Mouse (Mus musculus): ENCODE measurements around the gene Ccdc177. TPM values are rescaled to one million over a fixed set of nuclear protein-coding genes. Genes with fewer than 3 reads are reported as not detected.
A peak's percentile ranks its signal among the peaks of the same experiment; 100 is the strongest.

The Ccdc177 gene
- total and polyA plus RNA-seq, 3 experiments: not detected

DNA sequence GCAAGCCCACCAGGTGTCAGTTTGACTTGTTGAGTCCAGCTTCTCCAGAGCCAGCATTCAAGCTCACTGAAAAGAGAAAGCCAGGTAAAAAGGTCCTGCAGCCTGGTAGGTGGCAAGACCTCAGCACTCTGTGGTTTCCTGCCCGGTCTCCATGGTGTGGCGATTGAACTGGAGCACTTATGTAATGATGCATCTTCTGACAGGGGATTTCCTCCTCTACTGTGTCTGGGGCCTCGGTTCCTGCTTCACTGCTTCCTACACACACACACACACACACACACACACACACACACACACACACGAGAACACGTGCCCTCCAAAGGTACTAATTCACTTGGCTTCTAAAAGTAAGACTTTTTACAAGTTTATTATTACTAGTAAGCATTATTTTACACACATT lies 32.4 kb upstream of the Ccdc177 start (continued):
- TF ChIP-seq KAT2A (IDR thresholded peaks at IDR 0.05; ENCODE audit: insufficient replicate concordance, low read length) (no peak), JUN (IDR thresholded peaks at IDR 0.05; ENCODE audit: insufficient read depth, low read depth, low read length) (peak; percentile 47; the same call in 1 of the 2 replicates), NELFE (IDR thresholded peaks at IDR 0.05; ENCODE audit: low read depth, low read length) (no peak), ZNF384 (IDR thresholded peaks at IDR 0.05; ENCODE audit: low read depth, low read length) (no peak), POLR2AphosphoS2 (IDR thresholded peaks at IDR 0.05; ENCODE audit: low read depth, low read length) (no peak), USF1 (IDR thresholded peaks at IDR 0.05; ENCODE audit: low read depth, low read length) (peak; percentile 66)

DNA sequence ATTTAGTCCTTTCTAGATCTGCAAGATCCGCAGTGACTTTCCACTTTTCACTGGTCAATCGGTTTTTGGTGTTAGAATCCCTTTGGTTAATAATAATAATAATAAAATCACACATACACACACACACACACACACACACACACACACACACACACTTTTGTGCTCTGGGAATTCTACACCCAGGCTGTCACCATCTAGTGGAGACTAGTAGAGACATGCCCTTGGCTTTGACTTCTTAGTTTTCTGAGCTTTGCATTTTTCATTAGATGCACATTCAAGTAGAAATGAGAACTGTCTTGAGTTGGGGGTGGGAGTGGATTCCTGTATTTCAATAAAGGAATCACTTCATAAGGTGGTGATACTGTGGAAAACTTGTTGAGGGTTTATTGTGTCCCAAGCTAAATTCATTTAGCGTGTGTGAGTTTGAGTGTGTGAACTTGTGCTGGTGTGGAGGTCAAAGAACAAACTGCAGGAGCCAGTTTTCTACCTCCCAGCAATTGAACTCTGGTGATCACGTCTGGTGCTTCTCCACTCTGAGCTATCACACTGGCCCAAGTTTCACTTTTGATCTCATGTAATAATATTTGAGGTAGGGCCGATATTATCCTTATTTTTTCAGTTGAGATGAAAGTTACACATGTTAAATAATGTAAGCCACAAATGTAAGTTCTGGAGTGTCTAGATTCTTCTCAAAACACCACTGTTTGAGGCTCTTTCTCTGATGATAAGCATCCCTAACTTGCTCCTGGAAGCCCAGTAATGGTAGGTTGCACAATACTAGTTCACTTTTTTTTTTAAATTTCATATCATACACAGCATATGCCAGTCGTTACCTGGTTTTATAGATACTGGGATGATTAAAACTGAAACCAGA lies 31.3 kb upstream of the Ccdc177 start:
- peak overlapping the region; percentile 66 to 98 (median 89) for H3K4me3 ChIP-seq (replicated peaks in 1 of 3; ENCODE audit: low read depth in 2 of 3, low read length in 2 of 3, poor library complexity in 1 of 3)
- dilution Hi-C loops (cut with MboI; ENCODE audit: extremely low pct_ligation_motif_present, extremely low pct_unique_long_range_greater_than_20kb, low sequenced_read_pairs): no loop called here
- in situ Hi-C loops (cut with MboI; ENCODE audit: low pct_ligation_motif_present, low pct_unique_long_range_greater_than_20kb, low sequenced_read_pairs): no loop called here
- peak overlapping the region; percentile 83 for H3K4me2 ChIP-seq (ENCODE audit: insufficient read depth, low read depth, poor library complexity, severe bottlenecking)
- H3K9ac ChIP-seq (ENCODE audit: insufficient read depth, low read depth): peak overlapping the region; percentile 79
- no peaks in the 10 kb centered on the region for H3K9me3 ChIP-seq (replicated peaks; ENCODE audit: low read length)
- peaks cover 0 to 4% of the 10 kb centered on the region in 2 experiments for H3K36me3 ChIP-seq (replicated peaks in 1 of 2; ENCODE audit: control insufficient read depth in 1 of 2, insufficient read depth in 1 of 2, low read length in 1 of 2)
- peaks cover 8 to 47% of the 10 kb centered on the region in 2 experiments for H3K4me1 ChIP-seq (ENCODE audit: control insufficient read depth in 1 of 2, insufficient read depth in 2 of 2)
- TF ChIP-seq CTCF (conservative IDR thresholded peaks at IDR 0.05 in 1 of 2, IDR thresholded peaks at IDR 0.05 in 1 of 2; ENCODE audit: low read depth in 2 of 2, low read length in 2 of 2): peak in 1 of 2 experiments; percentile 50; a peak in 2 of 4 replicates
- peak; percentile 12; the same call in 1 of the 2 replicates for TF ChIP-seq SIN3A (IDR thresholded peaks at IDR 0.05; ENCODE audit: low read length)
- TF ChIP-seq MEF2A (IDR thresholded peaks at IDR 0.05; ENCODE audit: borderline replicate concordance, low read depth, low read length): no peak
- TF ChIP-seq SMC3 (IDR thresholded peaks at IDR 0.05; ENCODE audit: low read depth, low read length): peak; percentile 24; the same call in 1 of the 2 replicates
- no peak for TF ChIP-seq RAD21 (IDR thresholded peaks at IDR 0.05; ENCODE audit: low read depth, low read length)
- peak overlapping the region; percentile 92 for H3K27ac ChIP-seq (ENCODE audit: insufficient read depth, low read depth)
- DNase-seq (ENCODE audit: extremely low read depth): peak; percentile 44
- no peaks in the 10 kb centered on the region for H3K27me3 ChIP-seq (replicated peaks)
- H3K79me2 ChIP-seq (replicated peaks; ENCODE audit: control insufficient read depth, extremely low read depth, insufficient read depth, poor library complexity, severe bottlenecking): peaks cover 17% of the 10 kb centered on the region

DNA sequence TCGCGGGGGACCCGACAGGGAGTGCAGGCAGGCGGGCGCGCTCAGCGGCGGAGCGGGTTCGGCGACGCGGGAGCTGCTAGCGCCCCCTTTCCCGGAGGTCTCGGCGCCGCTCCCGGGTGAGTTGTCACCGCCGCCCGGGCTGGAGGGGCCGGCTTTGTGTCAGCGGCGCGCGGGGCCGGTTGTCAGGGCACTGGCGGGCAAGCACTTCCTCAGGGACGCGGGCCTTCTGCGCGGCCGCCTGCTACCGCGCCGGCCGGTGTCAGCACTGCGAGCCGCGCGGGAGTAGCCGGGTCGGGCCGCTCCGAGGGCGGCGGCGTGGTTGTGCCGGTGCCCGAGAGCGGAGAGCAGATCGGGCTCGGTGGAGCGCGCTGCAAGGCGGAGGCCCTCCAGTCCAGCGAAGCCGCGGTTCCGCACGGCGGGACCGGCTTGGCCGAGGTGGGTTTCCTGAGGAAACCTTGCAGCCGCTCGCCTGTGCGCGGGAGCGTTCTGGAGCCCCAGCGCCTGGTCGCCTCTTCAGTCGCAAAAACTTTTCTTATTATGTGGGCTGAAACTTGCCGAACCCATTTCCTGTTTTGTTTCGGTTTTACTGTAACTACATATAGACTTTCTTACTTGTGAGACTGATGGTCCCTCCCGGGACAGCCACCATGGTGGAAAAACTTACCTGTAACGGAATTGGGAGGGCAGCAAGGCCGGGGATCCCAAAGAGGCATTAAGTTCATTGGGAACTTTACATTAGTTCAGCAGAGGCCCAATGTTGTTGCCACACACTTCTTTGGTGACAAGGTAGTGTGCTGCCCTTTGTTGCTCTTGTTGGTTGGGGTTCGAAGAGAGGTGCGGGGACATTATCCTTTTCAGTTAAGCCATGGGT lies 30.4 kb upstream of the Ccdc177 start:
- peak overlapping the region; percentile 79 for H3K9ac ChIP-seq (ENCODE audit: insufficient read depth, low read depth)
- DNase-seq (ENCODE audit: extremely low read depth): peak; percentile 73
- peak overlapping the region; percentile 92 for H3K27ac ChIP-seq (ENCODE audit: insufficient read depth, low read depth)
- dilution Hi-C loops (cut with MboI; ENCODE audit: extremely low pct_ligation_motif_present, extremely low pct_unique_long_range_greater_than_20kb, low sequenced_read_pairs) (no loop called here), in situ Hi-C loops (cut with MboI; ENCODE audit: low pct_ligation_motif_present, low pct_unique_long_range_greater_than_20kb, low sequenced_read_pairs) (no loop called here)
- H3K4me3 ChIP-seq (replicated peaks in 1 of 3; ENCODE audit: low read depth in 2 of 3, low read length in 2 of 3, poor library complexity in 1 of 3): peak overlapping the region; percentile 66 to 98 (median 89)
- H3K9me3 ChIP-seq (replicated peaks; ENCODE audit: low read length): no peaks in the 10 kb centered on the region
- H3K4me1 ChIP-seq (ENCODE audit: control insufficient read depth in 1 of 2, insufficient read depth in 2 of 2): peaks cover 8 to 45% of the 10 kb centered on the region in 2 experiments
- peak overlapping the region; percentile 83 for H3K4me2 ChIP-seq (ENCODE audit: insufficient read depth, low read depth, poor library complexity, severe bottlenecking)
- no peaks in the 10 kb centered on the region for H3K27me3 ChIP-seq (replicated peaks)
- peaks cover 15% of the 10 kb centered on the region for H3K79me2 ChIP-seq (replicated peaks; ENCODE audit: control insufficient read depth, extremely low read depth, insufficient read depth, poor library complexity, severe bottlenecking)
- peaks cover 0 to 4% of the 10 kb centered on the region in 2 experiments for H3K36me3 ChIP-seq (replicated peaks in 1 of 2; ENCODE audit: control insufficient read depth in 1 of 2, insufficient read depth in 1 of 2, low read length in 1 of 2)
- TF ChIP-seq CHD1 (IDR thresholded peaks at IDR 0.05; ENCODE audit: low read depth, low read length): 0 out of 2 replicates have a peak, but pooled peaks have one; percentile 9
- TF ChIP-seq TCF12 (IDR thresholded peaks at IDR 0.05; ENCODE audit: low read depth, low read length): no peak
- TF ChIP-seq SIN3A (IDR thresholded peaks at IDR 0.05; ENCODE audit: low read length): peak; percentile 21
- no peak; the same call in 1 of the 2 replicates for TF ChIP-seq MAZ (IDR thresholded peaks at IDR 0.05; ENCODE audit: low read depth, low read length)
- no peak for TF ChIP-seq MAFK (IDR thresholded peaks at IDR 0.05; ENCODE audit: insufficient replicate concordance, low read length)
- no peak for TF ChIP-seq RAD21 (IDR thresholded peaks at IDR 0.05; ENCODE audit: low read depth, low read length)
- peak; percentile 48; the same call in 1 of the 2 replicates for TF ChIP-seq CHD2 (IDR thresholded peaks at IDR 0.05; ENCODE audit: low read length)
- TF ChIP-seq POLR2AphosphoS2 (IDR thresholded peaks at IDR 0.05; ENCODE audit: low read depth, low read length): no peak
- no peak; the same call in 1 of the 2 replicates for TF ChIP-seq JUND (conservative IDR thresholded peaks at IDR 0.05; ENCODE audit: low read depth, low read length)
- no peak for TF ChIP-seq ZC3H11A (IDR thresholded peaks at IDR 0.05; ENCODE audit: low read depth, low read length)
- peak; percentile 97 for TF ChIP-seq UBTF (IDR thresholded peaks at IDR 0.05; ENCODE audit: low read depth, low read length)
- TF ChIP-seq NELFE (IDR thresholded peaks at IDR 0.05; ENCODE audit: low read depth, low read length): no peak
- TF ChIP-seq CTCF (conservative IDR thresholded peaks at IDR 0.05 in 1 of 2, IDR thresholded peaks at IDR 0.05 in 1 of 2; ENCODE audit: low read depth in 2 of 2, low read length in 2 of 2): peak in 1 of 2 experiments; percentile 26; a peak in 1 of 4 replicates
- no peak for TF ChIP-seq SMC3 (IDR thresholded peaks at IDR 0.05; ENCODE audit: low read depth, low read length)
- no peak for TF ChIP-seq E2F4 (IDR thresholded peaks at IDR 0.05; ENCODE audit: insufficient replicate concordance, low read depth, low read length)
- peak; percentile 57 for TF ChIP-seq BHLHE40 (IDR thresholded peaks at IDR 0.05; ENCODE audit: low read depth, low read length)
- no peak for TF ChIP-seq USF1 (IDR thresholded peaks at IDR 0.05; ENCODE audit: low read depth, low read length)
- TF ChIP-seq MXI1 (IDR thresholded peaks at IDR 0.05; ENCODE audit: low read depth, low read length): peak; percentile 51; the same call in 1 of the 2 replicates
- TF ChIP-seq POLR2A (IDR thresholded peaks at IDR 0.05; ENCODE audit: low read depth, low read length): 0 out of 2 replicates have a peak, but pooled peaks have one; percentile 12
- TF ChIP-seq USF2 (conservative IDR thresholded peaks at IDR 0.05; ENCODE audit: low read depth, low read length): no peak

Measured in CH12.LX (cell line).